Mouse (Mus musculus) CH12.LX (cell line): ENCODE measurements around the gene Dhx35.

ENCODE experiments used
- CTCF ChIP-seq, 2 experiments: IDR thresholded peaks in 1 of 2; conservative IDR thresholded peaks in 1 of 2; 2 replicates each; pipeline ENCODE4 v1.5.1; 2011 to 2012; ENCODE audit warnings: low read depth in 2 of 2, low read length in 2 of 2, improper control_type of control experiment in 1 of 2, inconsistent platforms in 1 of 2, mild to moderate bottlenecking in 1 of 2, moderate library complexity in 1 of 2
- HCFC1 ChIP-seq: IDR thresholded peaks from 2 replicates; pipeline ENCODE4 v1.6.1; 2012; ENCODE audit warnings: low read depth, mild to moderate bottlenecking, inconsistent platforms, low read length, improper control_type of control experiment
- JUN ChIP-seq: IDR thresholded peaks from 2 replicates; pipeline ENCODE4 v1.6.1; 2011; ENCODE audit warnings: low read depth, mild to moderate bottlenecking, low read length, improper control_type of control experiment, moderate library complexity; ENCODE audit not compliant: insufficient read depth
- RCOR1 ChIP-seq: conservative IDR thresholded peaks from 2 replicates; pipeline ENCODE4 v1.6.1; 2012; ENCODE audit warnings: low read depth, mild to moderate bottlenecking, inconsistent platforms, low read length, improper control_type of control experiment

DNA sequence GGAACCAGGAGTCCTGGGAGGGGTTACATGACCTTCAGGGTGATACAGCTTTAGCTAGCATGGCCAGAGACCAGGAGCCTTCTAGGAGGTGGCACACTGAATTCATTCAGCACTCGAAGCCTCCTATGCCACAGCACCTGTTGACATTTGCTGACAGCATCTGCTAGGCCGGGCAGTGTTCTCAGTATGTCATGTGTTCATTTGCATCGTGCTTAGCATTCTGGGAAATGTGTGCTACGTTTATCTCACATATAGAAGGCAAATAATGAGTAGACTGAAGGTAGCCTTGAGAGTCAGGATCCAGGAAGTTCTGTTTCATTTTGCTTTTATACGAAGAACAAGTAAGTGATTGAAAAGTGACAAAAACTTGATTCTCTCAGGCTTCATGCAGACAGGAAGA, 50.4 kb downstream of the Dhx35 start:
- TF ChIP-seq JUN (no peak), RCOR1 (no peak), CTCF (conservative IDR thresholded peaks at IDR 0.05 in 1 of 2, IDR thresholded peaks at IDR 0.05 in 1 of 2; ENCODE audit: low read depth in 2 of 2, low read length in 2 of 2) (no peak), HCFC1 (no peak)
